Mouse (Mus musculus): ENCODE results near the gene Ppp1r14a. TPM values are rescaled to one million over a fixed set of nuclear protein-coding genes. Genes with fewer than 3 reads are reported as not detected.

The Ppp1r14a gene
- polyA plus RNA-seq, 1 experiment from 2014 or later, result 21.8 TPM

GRCm38 (mm10) chr7:29305263-29305988, 16.3 kb downstream of the Ppp1r14a start:
- Histone ChIP-seq H3K36me3 (ENCODE audit: control insufficient read depth, insufficient read depth, low read length) (no peaks in the 10 kb centered on the region), H3K27me3 (ENCODE audit: control insufficient read depth, insufficient read depth, low read length) (peaks cover 3% of the 10 kb centered on the region), H3K27ac (ENCODE audit: low read depth, low read length) (peak overlapping the region; percentile 72), H3K4me2 (peak overlapping the region; percentile 73), H3K4me3 (ENCODE audit: low read depth, low read length) (peak overlapping the region; percentile 61), H3K9me3 (ENCODE audit: control insufficient read depth, low read length) (no peaks in the 10 kb centered on the region), H3K4me1 (ENCODE audit: control insufficient read depth, insufficient read depth, low read length) (peaks cover 51% of the 10 kb centered on the region), H3K9ac (ENCODE audit: low read length) (peak overlapping the region; percentile 75)
- ATAC-seq (ENCODE audit: low FRiP score), result no peak; the same call in 1 of the 2 replicates
- WGBS, result 7% methylated on average over 9 of the region's 9 CpGs
- peak; percentile 91 for DNase-seq (ENCODE audit: low spot score, missing footprints)

- Histone ChIP-seq H3K9me3 (ENCODE audit: control insufficient read depth, low read length) (no peaks in the 10 kb centered on the region), H3K36me3 (ENCODE audit: control insufficient read depth, insufficient read depth, low read length) (no peaks in the 10 kb centered on the region; the same call in 1 of the 2 replicates), H3K9ac (ENCODE audit: low read length) (peak overlapping the region; percentile 29), H3K4me3 (ENCODE audit: low read depth, low read length) (peak overlapping the region; percentile 9; the same call in 1 of the 2 replicates), H3K27me3 (ENCODE audit: control insufficient read depth, insufficient read depth, low read length) (peaks cover 3% of the 10 kb centered on the region), H3K4me2 (peak overlapping the region; percentile 73), H3K4me1 (ENCODE audit: control insufficient read depth, insufficient read depth, low read length) (peaks cover 51% of the 10 kb centered on the region), H3K27ac (ENCODE audit: low read depth, low read length) (peak overlapping the region; percentile 31)
- 22% methylated on average over 7 of the region's 7 CpGs for WGBS
- no peak for ATAC-seq (ENCODE audit: low FRiP score)
- DNase-seq (ENCODE audit: low spot score, missing footprints), result peak; percentile 90
These were observed 17.0 kb downstream of the Ppp1r14a start for GRCm38 (mm10) chr7:29306108-29306507.

GRCm38 (mm10) chr7:29306619-29307018, 17.5 kb downstream of the Ppp1r14a start:
- Histone ChIP-seq H3K9me3 (ENCODE audit: control insufficient read depth, low read length) (no peaks in the 10 kb centered on the region), H3K4me1 (ENCODE audit: control insufficient read depth, insufficient read depth, low read length) (peaks cover 51% of the 10 kb centered on the region), H3K9ac (ENCODE audit: low read length) (no peak overlapping the region; the same call in 1 of the 2 replicates), H3K27me3 (ENCODE audit: control insufficient read depth, insufficient read depth, low read length) (peaks cover 3% of the 10 kb centered on the region), H3K27ac (ENCODE audit: low read depth, low read length) (no peak overlapping the region; the same call in 1 of the 2 replicates), H3K36me3 (ENCODE audit: control insufficient read depth, insufficient read depth, low read length) (peaks cover 3% of the 10 kb centered on the region), H3K4me3 (ENCODE audit: low read depth, low read length) (0 out of 2 replicates have a peak overlapping the region, but pooled peaks have one; percentile 9), H3K4me2 (peak overlapping the region; percentile 73)
- 21% methylated on average over 7 of the region's 7 CpGs for WGBS
- peak; percentile 97 for DNase-seq (ENCODE audit: low spot score, missing footprints)
- 0 out of 2 replicates have a peak, but pooled peaks have one; percentile 6 for ATAC-seq (ENCODE audit: low FRiP score)

- DNase-seq (ENCODE audit: low spot score, missing footprints), result peak; percentile 98
- peaks cover 51% of the 10 kb centered on the region for H3K4me1 ChIP-seq (ENCODE audit: control insufficient read depth, insufficient read depth, low read length)
- H3K9me3 ChIP-seq (ENCODE audit: control insufficient read depth, low read length), result no peaks in the 10 kb centered on the region
- WGBS, result under 1% methylated on average over 41 of the region's 42 CpGs
- H3K36me3 ChIP-seq (ENCODE audit: control insufficient read depth, insufficient read depth, low read length), result peaks cover 5% of the 10 kb centered on the region
- H3K27ac ChIP-seq (ENCODE audit: low read depth, low read length), result no peak overlapping the region; the same call in 1 of the 2 replicates
- H3K4me3 ChIP-seq (ENCODE audit: low read depth, low read length), result peak overlapping the region; percentile 75
- ATAC-seq (ENCODE audit: low FRiP score), result peak; percentile 80
- peak overlapping the region; percentile 70 for H3K9ac ChIP-seq (ENCODE audit: low read length)
- H3K27me3 ChIP-seq (ENCODE audit: control insufficient read depth, insufficient read depth, low read length), result peaks cover 3% of the 10 kb centered on the region
- H3K4me2 ChIP-seq, result peak overlapping the region; percentile 62
These were observed 18.4 kb downstream of the Ppp1r14a start for GRCm38 (mm10) chr7:29307350-29308104.

GRCm38 (mm10) chr7:29309221-29309721, 20.2 kb downstream of the Ppp1r14a start:
- DNase-seq (ENCODE audit: low spot score, missing footprints), result peak; percentile 88
- peaks cover 64% of the 10 kb centered on the region for H3K4me1 ChIP-seq (ENCODE audit: control insufficient read depth, insufficient read depth, low read length)
- peaks cover 3% of the 10 kb centered on the region for H3K27me3 ChIP-seq (ENCODE audit: control insufficient read depth, insufficient read depth, low read length)

GRCm38 (mm10) chr7:29309749-29310148, 20.6 kb downstream of the Ppp1r14a start:
- Histone ChIP-seq H3K36me3 (ENCODE audit: control insufficient read depth, insufficient read depth, low read length) (peaks cover 5% of the 10 kb centered on the region), H3K9me3 (ENCODE audit: control insufficient read depth, low read length) (no peaks in the 10 kb centered on the region), H3K27ac (ENCODE audit: low read depth, low read length) (no peak overlapping the region), H3K4me2 (peak overlapping the region; percentile 62), H3K9ac (ENCODE audit: low read length) (peak overlapping the region; percentile 73), H3K4me3 (ENCODE audit: low read depth, low read length) (peak overlapping the region; percentile 75), H3K4me1 (ENCODE audit: control insufficient read depth, insufficient read depth, low read length) (peaks cover 65% of the 10 kb centered on the region), H3K27me3 (ENCODE audit: control insufficient read depth, insufficient read depth, low read length) (peaks cover 3% of the 10 kb centered on the region)
- no peak for ATAC-seq (ENCODE audit: low FRiP score)
- WGBS, result 12% methylated on average over 5 of the region's 5 CpGs
- no peak for DNase-seq (ENCODE audit: low spot score, missing footprints)

More at GRCm38 (mm10) chr7:29309221-29309721, 20.2 kb downstream of the Ppp1r14a start:
- ATAC-seq (ENCODE audit: low FRiP score), result no peak
- H3K9ac ChIP-seq (ENCODE audit: low read length), result peak overlapping the region; percentile 73
- H3K36me3 ChIP-seq (ENCODE audit: control insufficient read depth, insufficient read depth, low read length), result peaks cover 5% of the 10 kb centered on the region
- H3K27ac ChIP-seq (ENCODE audit: low read depth, low read length), result peak overlapping the region; percentile 51; the same call in 1 of the 2 replicates
- WGBS, result under 1% methylated on average over 31 of the region's 36 CpGs
- peak overlapping the region; percentile 75 for H3K4me3 ChIP-seq (ENCODE audit: low read depth, low read length)
- H3K9me3 ChIP-seq (ENCODE audit: control insufficient read depth, low read length), result no peaks in the 10 kb centered on the region
- H3K4me2 ChIP-seq, result peak overlapping the region; percentile 62

GRCm38 (mm10) chr7:29313051-29313450, 23.9 kb downstream of the Ppp1r14a start:
- no peak overlapping the region for H3K9ac ChIP-seq (ENCODE audit: low read length)
- no peak overlapping the region; the same call in 1 of the 2 replicates for H3K4me2 ChIP-seq
- 35% methylated on average over 9 of the region's 9 CpGs for WGBS
- H3K27ac ChIP-seq (ENCODE audit: low read depth, low read length), result no peak overlapping the region
- peaks cover 3% of the 10 kb centered on the region for H3K27me3 ChIP-seq (ENCODE audit: control insufficient read depth, insufficient read depth, low read length)
- H3K4me1 ChIP-seq (ENCODE audit: control insufficient read depth, insufficient read depth, low read length), result peaks cover 73% of the 10 kb centered on the region
- peaks cover 5% of the 10 kb centered on the region for H3K36me3 ChIP-seq (ENCODE audit: control insufficient read depth, insufficient read depth, low read length)
- no peak overlapping the region; the same call in 1 of the 2 replicates for H3K4me3 ChIP-seq (ENCODE audit: low read depth, low read length)
- H3K9me3 ChIP-seq (ENCODE audit: control insufficient read depth, low read length), result no peaks in the 10 kb centered on the region
- DNase-seq (ENCODE audit: low spot score, missing footprints), result no peak
- ATAC-seq (ENCODE audit: low FRiP score), result no peak

GRCm38 (mm10) chr7:29313572-29314261, 24.6 kb downstream of the Ppp1r14a start:
- peaks cover 5% of the 10 kb centered on the region for H3K36me3 ChIP-seq (ENCODE audit: control insufficient read depth, insufficient read depth, low read length)
- H3K9ac ChIP-seq (ENCODE audit: low read length), result no peak overlapping the region
- no peaks in the 10 kb centered on the region for H3K9me3 ChIP-seq (ENCODE audit: control insufficient read depth, low read length)
- H3K4me2 ChIP-seq, result no peak overlapping the region
- H3K4me1 ChIP-seq (ENCODE audit: control insufficient read depth, insufficient read depth, low read length), result peaks cover 73% of the 10 kb centered on the region
- ATAC-seq (ENCODE audit: low FRiP score) (no peak), DNase-seq (ENCODE audit: low spot score, missing footprints) (no peak)
- no peak overlapping the region for H3K27ac ChIP-seq (ENCODE audit: low read depth, low read length)
- peaks cover 3% of the 10 kb centered on the region for H3K27me3 ChIP-seq (ENCODE audit: control insufficient read depth, insufficient read depth, low read length)
- H3K4me3 ChIP-seq (ENCODE audit: low read depth, low read length), result no peak overlapping the region
- 48% methylated on average over 9 of the region's 9 CpGs for WGBS
